28 mouse cellular contexts compared by ENCODE assay signal in genomic region chr3:90034653-90035052, GRCm38 (mm10).
"Had no signal": no experiment of that assay in that cellular context is flagged by ENCODE, and none has a peak within 500 bp of the region (broad histone marks: within the 10 kb centered on the region; RNA-seq: fewer than 3 reads in every experiment).

No protein-coding gene starts in this region.

- DNase-seq: cerebellum, adult 2 months; cerebellum, adult 8-10 months; cerebellum, adult 9-10 months; cerebellum, adult 9-11 months; cerebellum, postnatal 10 days; cerebellum, postnatal 14 days; cerebellum, postnatal 25 days; cerebellum, postnatal 36 days; embryo, embryonic 11 days; forebrain, postnatal 0 days; gastrocnemius, adult 2 months; gastrocnemius, postnatal 10 days; gastrocnemius, postnatal 14 days; gastrocnemius, postnatal 25 days; gastrocnemius, postnatal 36 days; heart, adult 11 months; heart, adult 18-20 months had no signal

- H3K27ac ChIP-seq: embryonic facial prominence, embryonic 10.5 days; embryonic facial prominence, embryonic 12.5 days; embryonic facial prominence, embryonic 13.5 days; embryonic facial prominence, embryonic 15.5 days; forebrain, embryonic 10.5 days; forebrain, embryonic 12.5 days; forebrain, embryonic 13.5 days; forebrain, embryonic 15.5 days; gastrocnemius, adult 2 months had no signal

- H3K4me3 ChIP-seq: embryonic facial prominence, embryonic 10.5 days; embryonic facial prominence, embryonic 12.5 days; embryonic facial prominence, embryonic 13.5 days; embryonic facial prominence, embryonic 15.5 days; erythroblast, embryonic 14.5 days; forebrain, embryonic 10.5 days; forebrain, embryonic 12.5 days; forebrain, embryonic 13.5 days; forebrain, embryonic 15.5 days; gastrocnemius, adult 2 months had no signal

- H3K9ac ChIP-seq: embryonic facial prominence, embryonic 12.5 days; embryonic facial prominence, embryonic 13.5 days; embryonic facial prominence, embryonic 15.5 days; forebrain, embryonic 12.5 days; forebrain, embryonic 13.5 days; forebrain, embryonic 15.5 days; forebrain, postnatal 0 days had no signal

- H3K4me2 ChIP-seq: embryonic facial prominence, embryonic 12.5 days; embryonic facial prominence, embryonic 13.5 days; embryonic facial prominence, embryonic 15.5 days; forebrain, embryonic 12.5 days; forebrain, embryonic 13.5 days; forebrain, embryonic 15.5 days had no signal

- H3K27me3 ChIP-seq: embryonic facial prominence, embryonic 12.5 days; embryonic facial prominence, embryonic 13.5 days; embryonic facial prominence, embryonic 15.5 days; forebrain, embryonic 12.5 days; forebrain, embryonic 13.5 days; forebrain, embryonic 15.5 days had no signal

- H3K9me3 ChIP-seq: embryonic facial prominence, embryonic 10.5 days; embryonic facial prominence, embryonic 12.5 days; embryonic facial prominence, embryonic 13.5 days; embryonic facial prominence, embryonic 15.5 days; forebrain, embryonic 10.5 days; forebrain, embryonic 12.5 days; forebrain, embryonic 13.5 days; forebrain, embryonic 15.5 days had no signal

- ATAC-seq: forebrain, embryonic 13.5 days; forebrain, embryonic 14.5 days; forebrain, embryonic 15.5 days; forebrain, embryonic 16.5 days; forebrain, postnatal 0 days had no signal

- H3K4me1 ChIP-seq: embryonic facial prominence, embryonic 10.5 days; embryonic facial prominence, embryonic 12.5 days; embryonic facial prominence, embryonic 13.5 days; embryonic facial prominence, embryonic 15.5 days; forebrain, embryonic 10.5 days; forebrain, embryonic 12.5 days; forebrain, embryonic 13.5 days; forebrain, embryonic 15.5 days had no signal
